Mouse (Mus musculus) CD4-positive, CD25-positive, alpha-beta regulatory T cell (primary cell): ENCODE data around the gene Wsb1. TPM values are rescaled to one million over a fixed set of nuclear protein-coding genes. Genes with fewer than 3 reads are reported as not detected.

Experiments used
- polyA plus RNA-seq: library from polyadenylated mRNA; unstranded; fragments of 100-300 nt; shearing (Covaris generic); gene quantifications from one replicate; pipeline ENCODE4 v1.2.1, GENCODE M21; 2017

Gene Wsb1
- 126 TPM for polyA plus RNA-seq

DNA sequence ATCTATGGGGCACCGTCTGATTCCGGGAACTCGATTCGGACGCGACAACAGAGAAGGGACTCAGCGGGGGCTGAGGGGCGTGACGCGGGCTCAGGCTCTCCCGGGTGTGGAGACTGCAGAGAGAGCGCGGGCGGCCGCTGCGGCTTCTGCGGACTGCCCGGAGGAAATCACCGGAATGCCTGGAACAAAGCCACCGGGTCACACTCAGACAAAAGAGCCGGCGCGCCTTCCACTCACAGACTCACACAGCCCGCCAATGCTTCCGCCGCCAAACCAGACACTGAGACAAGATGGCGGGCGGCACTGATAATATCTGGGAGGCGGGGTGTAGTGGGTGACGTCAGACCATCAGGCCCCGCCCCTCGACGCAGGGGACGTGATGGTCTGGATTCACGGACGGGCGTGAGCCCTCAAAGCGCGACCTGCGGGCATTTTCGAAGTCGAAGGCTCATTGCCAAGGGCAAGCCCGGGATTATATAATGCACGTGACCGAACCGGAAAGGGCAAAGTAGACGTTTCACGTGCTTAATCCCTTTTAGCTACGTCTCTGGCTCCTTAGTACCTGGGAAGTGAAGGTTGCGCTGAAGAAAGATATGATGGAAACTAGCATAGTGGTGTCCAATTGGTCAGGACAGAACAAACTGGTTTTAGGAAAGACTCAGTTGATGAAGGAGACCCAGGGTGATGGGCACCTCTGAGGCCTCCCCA lies at the start of gene Wsb1:
Gene Wsb1 (minus strand): TSS at position 281 of the 708 bp plus-strand sequence.

DNA sequence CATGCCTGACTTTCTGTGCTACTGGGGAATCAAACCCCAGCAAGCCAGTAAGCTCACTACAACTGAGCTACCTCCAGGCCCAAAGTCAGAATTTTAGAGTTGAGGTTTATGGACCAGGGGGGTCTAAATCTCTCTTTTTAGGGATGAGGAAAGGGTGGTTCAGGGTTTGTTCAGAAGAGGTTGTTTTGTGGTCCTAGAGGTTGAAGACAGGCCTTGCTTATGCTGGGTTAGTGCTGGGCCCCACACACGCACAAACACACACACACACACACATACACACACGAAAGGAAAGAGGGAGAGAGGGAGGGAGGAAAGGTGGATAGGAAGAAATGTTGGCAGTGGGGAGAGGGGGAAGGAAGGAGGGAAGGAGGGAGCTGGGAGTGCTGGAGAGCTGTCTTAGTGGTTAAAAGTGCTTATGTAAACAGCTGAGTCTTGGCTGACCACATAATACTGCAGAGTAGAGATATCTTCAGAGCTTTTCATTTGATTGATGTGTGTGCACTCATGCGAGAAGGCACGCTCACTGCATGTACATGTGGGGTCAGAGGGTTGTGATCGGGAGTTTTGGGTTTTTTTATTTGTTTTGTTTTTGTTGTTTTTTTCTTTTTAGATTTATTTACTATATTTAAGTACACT lies 42.5 kb upstream of the Wsb1 start, which contains the start of gene Gm9964:
Gene Gm9964 (minus strand): TSS at position 51 of the 636 bp plus-strand sequence.

Other genes starting within 250 kb of the Wsb1 start
- 7.6 TPM for gene Ksr1, start 108.3 kb downstream of the Wsb1 start, polyA plus RNA-seq
- gene Gm9964, start 42.2 kb upstream of the Wsb1 start, polyA plus RNA-seq = not detected
- gene Nf1, start 85.0 kb upstream of the Wsb1 start, polyA plus RNA-seq = 1.3 TPM
- gene Omg, start 249.4 kb upstream of the Wsb1 start, polyA plus RNA-seq = not detected